Mouse (Mus musculus): ENCODE measurements around the gene Inpp4b.
"Not testable (repeated sequence)": the region's sequence is repeated elsewhere in the genome, so short reads cannot be mapped to it uniquely, and the experiment has no call there.

Gene Inpp4b

DNA sequence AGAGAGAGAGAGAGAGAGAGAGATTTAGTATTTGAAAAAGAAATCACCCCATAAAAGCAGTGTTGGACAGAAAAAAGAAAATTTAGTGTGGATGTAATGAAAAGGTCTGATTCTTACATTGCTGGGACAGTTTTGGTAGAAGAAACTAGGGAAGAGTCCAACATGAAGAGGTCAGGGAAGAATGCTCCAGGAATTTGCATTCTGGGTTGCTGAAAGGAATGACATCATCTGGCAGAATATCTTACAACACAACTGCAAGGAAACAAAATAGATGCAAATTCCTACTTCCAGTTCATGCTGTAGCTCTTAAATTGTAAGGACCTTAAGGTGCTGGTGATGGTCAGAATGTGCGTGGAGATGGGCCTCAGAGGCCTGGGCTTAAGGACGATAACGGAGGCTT is 650.6 kb downstream of the Inpp4b start:
- DNase-seq (ENCODE audit: low spot score), result no peak

GRCm38 (mm10) chr8:81996239-81996638 is 653.9 kb downstream of the Inpp4b start:
- DNase-seq (ENCODE audit: low spot score), result no peak

DNA sequence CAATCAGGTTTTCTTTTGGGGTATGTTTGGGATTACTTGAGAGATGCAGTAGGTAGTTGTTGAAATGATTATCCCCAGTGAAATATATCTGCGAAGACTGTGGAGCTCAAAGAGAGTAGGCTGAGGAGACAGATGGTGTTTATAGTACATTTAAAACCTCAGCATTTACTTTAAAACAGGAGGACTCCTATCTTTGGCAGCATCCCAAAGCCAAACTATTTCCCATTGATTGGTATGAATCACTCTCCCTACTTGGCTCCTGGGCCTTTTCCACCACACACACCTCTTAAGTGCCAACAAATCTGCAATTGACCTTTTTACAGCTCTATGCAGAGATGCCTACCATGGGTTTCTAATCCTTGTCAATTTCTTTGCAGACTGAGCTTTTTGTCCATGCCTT is 654.5 kb downstream of the Inpp4b start:
- DNase-seq (ENCODE audit: low spot score), result no peak

DNA sequence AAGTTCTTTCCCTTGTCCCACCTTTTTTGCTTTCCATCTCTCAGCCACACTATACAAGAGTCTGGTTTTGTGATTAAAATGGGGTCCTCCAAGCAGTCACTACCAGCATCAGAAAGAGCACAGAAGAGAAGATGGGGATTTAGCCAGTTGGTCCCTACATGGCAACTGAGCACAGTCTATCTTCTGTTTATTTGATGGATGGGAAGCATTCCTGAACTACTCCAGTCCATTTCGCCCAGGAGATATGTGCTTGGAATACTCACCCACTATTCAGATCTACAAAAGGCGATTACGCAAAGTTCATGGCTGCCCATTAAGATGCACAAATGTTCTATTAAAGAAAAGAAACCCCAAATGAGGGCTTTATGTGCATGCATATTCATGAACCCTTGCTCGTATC is 661.8 kb downstream of the Inpp4b start:
- no peak for DNase-seq (ENCODE audit: low spot score)

- DNase-seq (ENCODE audit: low spot score), result no peak
These were observed 663.1 kb downstream of the Inpp4b start for GRCm38 (mm10) chr8:82005466-82005865.

DNA sequence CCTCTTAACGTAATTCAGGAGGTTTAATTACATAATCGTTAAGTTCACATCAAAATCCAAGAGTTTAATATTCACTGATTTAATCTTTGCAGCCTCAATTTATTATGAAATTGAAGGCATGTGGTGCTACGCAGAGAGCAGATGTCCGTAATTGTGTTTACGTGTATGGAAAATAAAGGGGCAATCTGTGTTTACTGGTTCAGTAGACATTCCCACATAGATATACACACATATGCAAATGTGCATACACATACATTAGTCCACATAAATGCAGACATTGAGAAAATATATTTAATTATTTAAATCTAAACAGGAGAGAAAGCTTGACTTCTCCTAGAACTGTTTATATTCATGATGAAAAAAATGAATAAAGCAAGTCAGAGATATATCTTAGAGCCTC is 675.4 kb downstream of the Inpp4b start:
- DNase-seq (ENCODE audit: low spot score), result no peak

DNA sequence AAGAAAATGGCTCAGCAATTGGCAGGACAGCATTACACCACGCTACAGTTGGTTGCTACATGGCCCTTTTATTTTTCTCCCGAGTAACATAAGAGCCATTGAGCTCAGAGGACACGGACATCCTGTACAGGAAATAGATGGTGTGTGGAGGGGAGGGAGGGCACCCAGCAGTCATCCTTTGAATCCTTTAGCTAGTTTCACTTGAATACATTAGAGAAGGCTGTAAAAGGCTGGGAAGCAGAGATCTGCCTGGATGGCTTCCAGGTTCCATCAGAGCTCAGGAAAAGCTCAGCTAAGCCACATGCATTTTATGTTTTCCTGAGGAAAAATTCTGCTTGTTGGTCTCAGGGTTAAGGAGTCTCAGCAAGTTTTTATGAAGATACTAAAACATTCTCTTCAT is 685.0 kb downstream of the Inpp4b start:
- DNase-seq (ENCODE audit: low spot score), result no peak

DNA sequence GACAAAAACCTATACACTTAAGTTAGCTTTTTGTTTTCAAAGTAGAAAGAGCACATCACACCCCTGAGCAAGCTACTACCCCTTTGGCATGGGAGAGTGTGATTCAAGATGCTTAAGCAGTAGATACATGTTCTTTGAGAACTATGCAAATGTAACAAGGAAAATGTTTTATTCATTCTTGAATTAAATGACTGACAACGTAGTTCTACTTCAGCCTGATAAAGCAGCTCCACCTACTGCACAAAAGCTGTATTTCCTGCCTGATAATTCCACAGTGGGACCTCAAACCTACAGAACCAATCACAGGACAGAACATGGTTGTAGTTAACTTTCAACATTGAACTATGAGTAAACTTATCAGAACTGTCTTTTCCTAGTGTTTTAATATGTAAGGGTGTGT is 686.5 kb downstream of the Inpp4b start:
- DNase-seq (ENCODE audit: low spot score), result no peak

- not testable (repeated sequence) for DNase-seq (ENCODE audit: low spot score)
These were observed 689.7 kb downstream of the Inpp4b start for GRCm38 (mm10) chr8:82032035-82032434.

DNA sequence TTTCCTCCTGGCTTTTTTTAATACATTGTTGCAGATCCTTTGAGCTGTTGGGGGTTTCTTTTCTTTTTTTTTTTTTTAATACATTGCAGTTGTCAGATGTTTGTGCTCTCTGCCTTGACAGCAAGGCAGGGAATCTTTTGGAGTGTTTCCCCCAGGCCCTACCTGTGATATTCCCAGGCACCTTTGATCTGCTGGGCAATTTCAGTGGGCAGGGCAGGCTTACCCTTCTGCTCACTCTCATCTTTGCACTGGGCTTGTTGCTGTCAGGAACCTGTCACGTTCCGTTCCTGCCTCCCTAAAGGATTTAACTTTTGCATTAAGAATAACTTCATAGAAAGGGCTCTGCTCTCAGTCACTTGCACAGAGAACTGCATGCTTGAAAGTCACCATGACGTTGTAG is 711.7 kb downstream of the Inpp4b start:
- no peak for DNase-seq (ENCODE audit: low spot score)

DNA sequence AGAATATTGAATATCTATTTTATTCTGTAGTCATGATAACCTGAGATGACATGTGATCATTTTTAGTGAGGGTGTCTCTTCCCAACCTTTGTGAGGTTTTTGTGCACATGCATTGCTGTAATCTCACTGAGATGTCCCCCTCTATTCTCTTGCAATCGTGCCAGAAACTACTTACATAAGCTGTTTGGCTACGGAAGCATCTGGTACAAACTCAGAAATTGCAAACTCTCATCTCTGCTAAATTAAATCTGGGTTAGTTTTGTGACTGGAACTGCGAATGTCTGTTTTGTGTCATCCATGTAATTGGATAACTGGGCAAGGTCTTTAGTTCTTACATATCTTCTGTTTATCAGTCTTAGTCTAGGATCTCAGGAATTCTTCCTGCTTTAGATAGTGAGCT is 725.3 kb downstream of the Inpp4b start:
- DNase-seq (ENCODE audit: low spot score), result no peak

DNA sequence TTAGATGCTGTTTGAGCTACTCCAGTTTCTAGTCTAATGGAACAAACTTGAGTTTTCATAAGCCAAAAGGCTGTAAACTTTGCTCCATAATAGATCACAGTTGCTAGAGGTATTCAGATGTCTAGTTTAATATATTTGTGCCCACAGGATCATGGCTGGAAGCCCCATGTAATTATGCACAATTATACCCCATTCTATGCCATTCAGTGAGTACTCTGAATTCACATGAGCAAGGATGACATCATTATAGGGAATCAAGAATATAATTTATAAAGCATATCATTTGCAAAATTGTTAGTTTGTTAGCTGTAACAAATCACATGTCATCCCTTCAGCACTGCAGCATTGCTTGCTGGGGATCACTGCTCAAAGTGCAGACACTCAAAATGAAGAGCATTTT is 736.9 kb downstream of the Inpp4b start:
- DNase-seq (ENCODE audit: low spot score), result no peak

GRCm38 (mm10) chr8:82086631-82087030 is 744.3 kb downstream of the Inpp4b start:
- not testable (repeated sequence) for DNase-seq (ENCODE audit: low spot score)

GRCm38 (mm10) chr8:82090901-82091300 is 748.5 kb downstream of the Inpp4b start:
- no peak for DNase-seq (ENCODE audit: low spot score)

DNA sequence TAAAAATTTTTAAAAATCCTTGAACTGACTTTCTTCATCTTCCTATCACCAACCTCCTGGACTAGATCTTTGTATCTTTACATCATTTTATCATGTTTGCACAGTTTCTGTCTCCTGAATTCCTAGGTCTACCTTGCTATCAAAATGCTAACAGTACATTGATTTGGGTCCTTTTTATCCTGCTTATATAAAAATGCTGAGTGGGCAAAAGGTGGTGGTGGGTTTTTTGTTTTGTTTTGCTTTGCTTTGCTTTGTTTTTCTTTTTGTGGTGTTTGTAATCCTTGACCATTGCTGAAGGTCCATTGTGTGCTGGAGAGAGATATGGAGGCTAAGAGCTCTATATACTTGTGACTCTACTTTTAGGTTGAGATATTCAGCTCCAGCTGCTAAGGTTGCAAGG is 750.9 kb downstream of the Inpp4b start:
- DNase-seq (ENCODE audit: low spot score), result no peak

- no peak for DNase-seq (ENCODE audit: low spot score)
These were observed 762.2 kb downstream of the Inpp4b start for GRCm38 (mm10) chr8:82104560-82104959.

DNA sequence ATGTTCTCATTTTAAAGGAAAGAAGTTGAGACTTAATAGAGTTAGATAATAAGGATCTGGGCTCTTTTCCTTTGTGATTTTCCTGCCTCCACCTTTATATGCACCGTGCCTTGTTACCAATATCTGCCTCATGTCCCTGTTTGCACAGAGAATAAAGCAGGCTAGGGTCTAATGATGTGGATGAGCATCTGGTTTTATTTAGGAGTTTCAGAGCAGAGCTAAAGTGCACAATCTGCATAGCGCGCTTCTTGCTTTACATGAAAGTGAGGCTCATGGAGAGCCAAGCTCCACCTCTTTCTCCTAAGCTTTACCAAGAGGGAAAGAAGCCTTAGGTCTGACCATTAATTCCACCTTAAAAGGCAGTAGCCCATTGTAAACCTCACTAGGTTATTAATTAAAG is 763.8 kb downstream of the Inpp4b start:
- DNase-seq (ENCODE audit: low spot score), result no peak

DNA sequence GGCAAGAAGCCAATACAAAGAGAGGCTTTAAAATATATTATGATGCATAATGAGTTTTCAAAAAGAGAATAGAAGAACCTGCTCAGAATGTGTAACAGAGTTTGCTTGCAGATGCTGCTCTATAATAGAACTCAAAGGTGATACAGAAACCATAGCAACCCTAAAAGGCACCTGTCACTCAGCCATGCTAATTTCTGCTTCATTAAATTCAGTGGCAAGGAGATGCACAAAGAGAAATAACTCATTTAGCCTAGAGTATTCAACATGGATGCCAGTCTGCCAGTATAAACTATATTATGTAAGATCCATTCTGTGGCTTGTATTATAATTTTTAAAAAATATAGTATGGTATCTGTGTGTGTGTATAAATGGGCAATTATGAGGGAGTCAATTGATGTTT is 807.9 kb downstream of the Inpp4b start:
- DNase-seq (ENCODE audit: low spot score), result no peak

- no peak for DNase-seq (ENCODE audit: low spot score)
These were observed 815.6 kb downstream of the Inpp4b start for GRCm38 (mm10) chr8:82157928-82158327.

All from ovary, postnatal 10 days (tissue).